Mouse (Mus musculus) neutrophil, adult 5-6 weeks (primary cell): ENCODE data around the gene Stradb. TPM values are rescaled to one million over a fixed set of nuclear protein-coding genes. Genes with fewer than 3 reads are reported as not detected.
"Not testable (repeated sequence)": the region's sequence is repeated elsewhere in the genome, so short reads cannot be mapped to it uniquely, and the experiment has no call there.

Source experiments
- ATAC-seq: fragments of 151-379, 151-347 bp; 2 replicates; pipeline ENCODE4 v1.8.0; 2017; ENCODE audit warnings: mild to moderate bottlenecking, moderate TSS enrichment; ENCODE audit not compliant: insufficient number of reproducible peaks, poor library complexity, low FRiP score, severe bottlenecking; ENCODE audit errors: extremely low read depth
- total RNA-seq: library from RNA; stranded (forward); fragments of 200-1000 nt; gene quantifications from 2 replicates; pipeline ENCODE4 v1.2.3, GENCODE M21; 2017

Gene Stradb
- total RNA-seq, 1 experiment from 2014 or later, result 18.3 TPM

DNA sequence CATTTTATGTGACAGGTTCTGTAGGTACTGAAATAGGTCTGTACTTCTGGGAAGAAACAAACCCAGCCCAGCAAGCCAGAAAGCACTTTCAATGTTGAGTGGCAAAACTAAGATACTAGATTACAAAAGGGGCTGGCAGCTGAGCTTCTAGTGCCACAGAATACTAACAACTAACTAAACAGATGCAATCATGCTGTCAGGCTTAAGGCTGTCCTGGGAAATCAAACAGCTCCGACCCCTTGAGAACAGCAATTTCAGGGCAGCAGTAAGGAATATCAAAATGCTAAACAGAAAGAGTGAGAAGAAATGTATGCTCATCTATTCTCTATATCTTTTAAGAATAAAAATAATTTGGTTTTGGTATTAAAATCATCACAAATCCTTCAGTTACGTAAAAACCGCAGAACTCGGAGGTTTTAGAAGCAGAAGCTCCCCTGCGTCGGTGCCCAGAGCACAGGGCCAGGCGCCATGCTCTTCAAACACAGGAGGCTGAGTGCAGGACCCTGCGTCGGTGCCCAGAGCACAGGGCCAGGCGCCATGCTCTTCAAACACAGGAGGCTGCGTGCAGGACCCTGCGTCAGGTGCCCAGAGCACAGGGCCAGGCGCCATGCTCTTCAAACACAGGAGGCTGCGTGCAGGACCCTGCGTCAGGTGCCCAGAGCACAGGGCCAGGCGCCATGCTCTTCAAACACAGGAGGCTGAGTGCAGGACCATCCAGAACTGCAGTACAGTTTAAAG is 14.4 kb upstream of the Stradb start:
- not testable (repeated sequence) for ATAC-seq

DNA sequence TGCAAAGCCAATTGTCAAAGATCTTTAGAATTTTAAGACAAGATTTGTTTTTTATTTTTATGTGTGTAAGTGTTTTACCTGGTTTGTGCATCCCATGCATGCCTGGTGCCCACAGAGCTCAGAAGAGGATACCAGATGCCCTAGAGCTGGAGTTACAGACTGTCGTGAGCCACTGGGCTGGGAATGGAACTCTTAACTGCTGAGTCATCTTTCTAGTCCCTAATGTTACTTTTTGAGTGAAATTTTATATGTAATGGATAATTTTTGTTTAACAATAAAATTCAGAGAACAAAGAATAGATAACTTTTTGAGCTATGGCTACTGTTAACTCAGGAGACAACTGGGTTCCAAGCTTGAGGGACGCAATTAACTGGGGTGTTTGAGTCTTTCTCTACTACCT is 13.6 kb upstream of the Stradb start:
- no peak for ATAC-seq

DNA sequence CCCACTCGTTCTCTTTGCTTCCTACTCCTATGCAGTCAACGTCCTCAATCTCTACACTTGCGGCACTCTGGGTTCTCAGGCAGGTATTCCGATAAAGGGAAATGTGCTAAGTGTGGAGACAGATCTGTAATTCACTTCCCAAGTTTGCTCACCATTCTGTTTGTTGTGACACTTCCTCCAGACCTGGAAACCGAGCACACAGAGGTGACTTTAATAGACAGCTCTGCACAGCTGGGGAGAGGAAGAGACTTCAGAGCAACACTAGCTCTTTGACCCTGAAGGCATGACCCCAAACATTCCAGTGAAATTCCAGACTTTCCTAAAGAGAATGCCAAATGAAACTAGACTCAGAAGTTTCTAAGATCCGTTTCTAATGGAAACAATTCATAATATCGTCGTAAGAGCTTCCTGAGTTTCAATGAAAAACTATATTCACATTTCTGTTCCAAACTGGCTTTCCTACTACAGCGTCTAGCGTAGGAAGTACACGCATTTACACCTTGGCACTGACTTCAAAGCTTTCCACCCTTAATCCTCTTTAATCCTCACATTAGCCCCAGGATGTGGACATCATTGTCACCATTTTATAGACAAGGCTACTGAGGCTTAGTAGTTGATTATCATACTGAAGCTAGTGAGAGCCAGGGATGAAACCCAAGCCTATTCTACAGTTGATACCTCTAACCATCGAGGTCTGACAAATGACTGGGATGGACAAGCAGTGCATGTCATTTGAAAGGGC is 12.0 kb upstream of the Stradb start:
- 0 out of 2 replicates have a peak, but pooled peaks have one; percentile 11 for ATAC-seq

DNA sequence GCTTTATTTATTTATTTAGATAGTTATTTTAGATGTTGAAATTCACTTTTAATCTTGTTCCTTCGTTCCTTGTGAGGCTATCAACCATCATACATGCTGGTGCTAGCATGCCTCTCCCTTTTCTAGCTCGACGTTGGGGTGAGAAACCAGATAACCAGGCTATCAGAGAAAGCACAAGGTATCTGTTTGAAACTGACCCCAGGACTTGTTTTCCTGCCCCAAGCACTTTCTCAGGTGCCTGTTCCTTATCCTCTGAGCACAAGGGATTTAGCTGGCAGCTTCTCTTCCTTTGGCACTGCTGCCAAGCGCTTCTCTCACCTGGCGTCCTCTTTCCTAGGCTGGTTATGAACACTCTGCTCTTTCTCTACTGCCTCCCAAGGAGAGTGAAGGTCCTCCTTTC is 10.9 kb upstream of the Stradb start:
- ATAC-seq, result no peak

DNA sequence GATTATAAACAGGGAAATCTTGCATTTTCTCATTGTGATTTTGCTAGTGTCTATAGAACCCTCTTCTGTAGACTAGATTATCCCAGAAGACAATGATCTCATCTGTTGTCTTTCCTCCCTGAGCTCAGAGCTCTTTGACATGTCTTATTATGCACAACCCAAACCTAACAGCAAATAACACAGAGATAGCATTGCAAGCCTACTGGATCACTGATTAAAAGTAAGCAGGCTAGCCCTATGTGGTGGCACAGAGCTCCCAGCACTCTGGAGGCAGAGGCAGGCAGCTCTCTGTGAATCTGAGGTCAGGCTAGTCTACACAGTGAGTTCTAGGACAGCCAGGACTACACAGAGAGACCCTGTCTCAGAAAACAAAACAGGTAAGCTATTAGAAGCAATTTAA is 10.5 kb upstream of the Stradb start:
- no peak for ATAC-seq

DNA sequence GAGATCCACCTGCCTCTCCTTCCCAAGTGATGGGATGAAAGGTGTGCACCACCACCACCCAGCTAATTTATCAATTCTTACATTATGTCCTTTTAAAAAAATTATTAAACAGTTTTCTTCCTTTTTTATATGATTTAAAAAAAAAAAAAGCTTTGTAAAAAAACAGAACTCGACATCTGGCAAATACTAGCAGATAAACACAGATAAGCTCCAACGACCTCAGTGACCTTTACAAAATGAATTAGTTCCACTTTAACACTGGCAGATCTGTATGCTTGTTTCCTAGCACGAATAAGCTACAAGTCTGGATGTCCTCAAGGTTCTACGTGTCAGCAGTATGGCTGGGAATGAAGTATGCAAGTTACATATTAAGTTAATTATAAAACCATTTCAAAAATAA is 5.8 kb upstream of the Stradb start:
- ATAC-seq, result no peak

DNA sequence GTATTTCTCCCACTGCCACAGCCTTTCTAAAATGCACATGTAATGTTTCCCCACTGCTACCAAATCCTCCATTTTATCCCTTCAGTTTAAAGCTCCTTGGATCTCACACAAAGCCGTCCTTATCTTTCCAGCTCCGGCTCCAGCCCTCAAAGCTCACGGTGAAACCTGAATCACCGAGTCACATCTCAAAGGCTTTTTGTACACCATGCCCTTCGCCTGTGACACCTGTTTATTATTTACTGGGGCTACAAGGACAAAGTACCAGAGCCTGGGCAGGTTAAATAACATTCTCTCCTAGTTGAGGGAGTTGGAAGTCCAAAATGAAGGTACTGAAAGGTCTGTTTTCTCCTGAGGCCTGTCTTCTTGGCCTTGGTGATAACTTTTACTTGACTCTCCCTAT is 3.3 kb upstream of the Stradb start:
- no peak for ATAC-seq

DNA sequence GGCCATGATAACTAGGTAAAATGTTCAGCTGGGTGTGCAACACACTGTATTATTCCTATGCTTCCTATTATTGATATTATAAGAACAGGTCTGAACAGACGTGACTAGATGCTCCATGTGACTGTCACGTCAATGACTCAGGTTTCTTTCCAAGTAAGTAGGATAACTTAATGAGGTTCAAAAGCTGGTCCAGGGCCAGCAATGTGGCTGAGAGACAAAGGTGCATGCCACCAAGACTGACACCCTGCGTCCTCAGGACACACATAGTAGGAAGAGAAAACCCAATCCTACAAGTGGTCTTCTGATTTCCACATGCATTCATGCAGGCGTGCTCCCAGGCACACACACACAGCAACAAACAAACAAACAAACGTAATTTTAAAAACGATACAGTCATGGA is 2.2 kb upstream of the Stradb start:
- ATAC-seq, result no peak

DNA sequence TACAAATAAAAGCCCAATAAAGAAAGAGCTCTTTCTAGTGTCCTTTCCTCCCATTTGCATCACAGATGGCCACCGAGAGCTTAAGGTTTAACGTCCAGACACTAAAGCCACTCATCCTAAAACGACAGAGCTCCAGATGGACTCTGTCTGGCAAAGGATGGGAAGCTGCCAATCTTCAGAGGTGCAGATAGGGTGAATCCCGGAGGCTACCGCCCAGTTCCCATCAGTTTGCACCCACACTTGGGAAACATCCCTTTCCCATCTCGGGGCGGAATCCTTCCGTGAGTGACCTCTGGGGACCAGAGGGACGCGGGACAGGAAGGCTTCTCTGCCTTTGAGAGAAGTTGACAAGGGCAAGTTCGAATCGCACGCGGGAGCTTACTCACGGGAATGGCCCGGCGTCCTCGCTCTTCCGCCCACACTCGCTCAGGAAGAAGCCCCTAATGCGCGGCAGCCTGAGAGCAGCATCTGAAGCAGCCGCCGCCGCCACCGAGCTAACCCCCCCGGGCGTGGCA is 414 bp upstream of the Stradb start:
- no peak for ATAC-seq

DNA sequence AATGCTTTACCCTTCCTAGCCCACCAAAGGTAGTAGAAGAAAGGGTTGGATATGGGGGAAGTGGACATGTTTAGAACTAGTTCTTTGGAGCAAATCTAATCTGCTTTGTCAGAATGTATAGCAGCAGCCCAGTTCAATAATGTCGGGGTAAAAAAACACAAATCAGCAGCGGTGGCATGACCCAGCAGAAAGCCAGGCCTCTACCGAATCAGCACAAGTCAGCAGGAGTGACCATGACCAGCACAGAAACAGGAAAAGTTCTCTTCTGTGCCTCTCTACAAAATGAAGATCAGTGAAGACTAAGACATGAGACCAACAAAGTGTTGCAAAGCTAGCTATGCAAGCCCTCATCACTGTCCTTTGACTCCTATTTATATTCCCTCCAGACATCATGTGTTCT is 9.0 kb downstream of the Stradb start:
- ATAC-seq, result no peak

DNA sequence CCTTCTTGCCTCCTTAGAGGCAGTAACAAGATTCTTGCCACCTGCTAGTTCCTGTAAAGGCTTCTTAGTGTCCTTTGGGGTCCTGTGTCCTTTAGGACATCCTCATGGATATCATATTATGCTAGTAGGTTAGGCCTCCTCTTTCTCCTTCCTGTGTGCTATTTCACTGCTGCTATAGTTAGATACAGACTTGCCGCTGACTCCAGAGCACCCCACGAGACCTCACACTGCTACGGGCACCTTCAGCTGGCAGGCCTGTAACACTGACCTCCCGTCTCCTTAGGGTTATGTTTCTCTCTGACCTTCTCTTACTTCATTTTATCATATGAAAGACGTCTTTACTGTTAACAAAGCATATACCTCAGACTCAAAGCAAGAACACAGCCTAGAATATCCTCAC is 11.3 kb downstream of the Stradb start:
- no peak for ATAC-seq

DNA sequence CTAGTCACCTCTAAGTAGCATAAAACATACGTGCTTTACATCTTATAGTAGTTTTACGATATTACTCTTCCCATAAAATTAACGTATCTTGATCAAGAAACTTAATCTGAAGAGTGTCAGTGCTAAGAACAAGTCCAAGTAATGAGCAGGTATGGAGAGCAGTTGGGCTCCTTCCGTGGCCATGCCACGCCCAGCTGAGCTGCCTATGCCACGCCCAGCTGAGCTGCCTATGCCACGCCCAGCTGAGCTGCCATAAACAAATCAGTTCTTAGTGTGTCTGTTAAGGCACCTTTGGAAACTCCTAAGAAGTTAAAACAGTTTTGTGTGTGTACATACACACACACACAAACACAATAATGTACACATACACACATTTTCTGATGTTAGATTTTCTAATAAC is 19.8 kb downstream of the Stradb start:
- no peak for ATAC-seq

DNA sequence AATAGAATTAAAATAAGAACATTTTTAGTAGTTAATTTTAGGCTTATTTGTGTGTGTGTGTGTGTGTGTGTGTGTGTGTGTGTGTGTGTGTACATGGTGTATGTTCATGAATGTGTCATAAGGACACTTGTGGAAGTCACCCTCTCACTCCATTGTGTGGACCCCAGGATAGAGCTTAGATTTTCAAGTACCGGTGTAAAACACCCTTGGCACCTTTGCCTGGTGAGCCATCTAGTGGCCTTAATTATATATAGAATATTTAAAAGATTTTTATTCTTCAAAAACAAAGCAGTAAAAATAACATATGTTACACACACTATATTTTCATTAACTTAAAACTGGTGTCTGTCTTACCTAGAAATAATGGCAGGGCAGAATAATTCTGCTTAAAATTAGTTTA is 20.4 kb downstream of the Stradb start:
- ATAC-seq, result no peak

DNA sequence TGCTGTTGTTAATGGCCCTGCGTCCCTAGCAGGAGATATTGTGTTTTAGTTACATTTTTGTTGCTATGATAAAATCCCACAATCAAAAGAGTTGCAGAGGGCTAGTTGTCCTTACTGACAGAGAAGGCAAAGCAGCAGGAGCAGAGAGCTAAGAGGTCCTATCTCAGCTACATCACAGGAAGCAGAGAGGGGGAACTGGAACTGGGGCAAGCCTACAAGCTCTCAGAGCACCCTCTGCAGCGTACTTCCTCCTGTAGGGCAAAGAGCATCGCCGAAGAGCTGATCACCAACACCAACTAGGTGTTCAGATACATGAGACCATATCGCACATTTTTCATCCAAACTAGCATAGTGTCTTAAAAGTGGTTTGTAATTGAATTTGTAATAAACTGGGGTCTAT is 22.0 kb downstream of the Stradb start:
- ATAC-seq, result peak; percentile 64; the same call in 1 of the 2 replicates

DNA sequence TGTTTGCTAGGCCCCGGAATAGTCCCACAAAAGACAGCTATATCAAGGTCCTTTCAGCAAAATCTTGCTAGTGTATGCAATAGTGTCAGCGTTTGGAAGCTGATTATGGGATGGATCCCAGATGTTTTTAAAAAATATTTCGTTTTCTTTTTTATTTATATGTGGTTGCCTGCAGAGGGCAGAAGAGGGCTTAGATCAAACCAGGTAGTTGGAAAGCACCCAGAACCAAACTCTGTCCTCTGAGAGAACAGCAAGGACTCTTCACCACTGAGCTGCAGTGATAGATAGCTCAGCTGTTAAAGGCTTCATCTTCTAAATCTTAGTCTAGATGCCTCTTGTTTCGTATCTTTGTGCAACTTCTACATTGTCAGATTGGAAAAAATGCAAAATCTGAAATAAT is 35.9 kb downstream of the Stradb start:
- no peak for ATAC-seq

DNA sequence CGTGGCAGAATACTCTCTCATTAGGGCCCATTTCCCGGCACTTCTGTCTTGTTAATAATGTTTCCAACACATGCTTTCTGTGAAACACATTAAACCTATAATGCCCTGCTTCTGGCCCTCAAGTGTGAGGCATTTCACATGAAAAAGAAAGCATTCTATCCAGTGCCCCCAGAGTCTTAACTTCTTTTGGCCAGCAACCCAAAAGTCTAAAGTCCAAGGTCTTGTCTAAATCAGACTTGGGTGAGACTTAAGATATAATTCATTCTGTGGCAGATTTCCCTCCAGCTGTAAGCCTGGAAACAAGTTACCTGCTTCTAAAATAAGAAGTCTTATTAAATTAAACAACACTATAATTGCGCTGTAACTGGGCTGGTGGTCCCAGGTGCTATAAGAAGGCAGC is 48.2 kb downstream of the Stradb start:
- ATAC-seq, result no peak

DNA sequence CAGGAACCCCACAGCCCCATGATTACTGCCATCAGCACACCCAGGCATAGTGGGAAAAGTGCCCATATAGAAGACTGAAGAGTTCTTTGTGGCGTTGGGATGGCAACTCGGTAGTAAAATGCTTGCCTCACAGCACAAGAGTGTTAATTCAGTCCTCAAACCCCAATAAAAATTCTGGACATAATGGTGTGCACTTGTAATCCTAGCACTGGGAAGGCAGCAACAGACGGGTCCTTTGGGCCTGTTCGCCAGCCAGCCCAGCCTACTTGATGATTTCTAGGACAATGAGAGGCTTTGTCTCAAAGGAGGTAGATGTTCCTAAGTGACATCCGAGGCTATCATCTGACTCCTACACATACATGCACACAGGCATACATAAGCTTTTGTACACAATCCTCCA is 64.4 kb downstream of the Stradb start:
- no peak for ATAC-seq
